Mouse (Mus musculus) MEL (cell line): ENCODE results near the gene Tnfaip8l2. TPM values are rescaled to one million over a fixed set of nuclear protein-coding genes. Genes with fewer than 3 reads are reported as not detected.

Source experiments
- DNase-seq: peaks from one replicate; pipeline ENCODE4 v3.0.0; 2011; ENCODE audit warnings: low read depth, low spot score
- H3K27ac ChIP-seq: 2 replicates; pipeline ENCODE4 v1.5.1; 2012; ENCODE audit warnings: low read depth, mild to moderate bottlenecking, control low read depth, low read length, moderate library complexity; ENCODE audit not compliant: control insufficient read depth
- H3K27me3 ChIP-seq, 2 experiments: fragments of 150-350 bp in 1 of 2; sonication (generic) in 1 of 2; 2 replicates each; pipeline ENCODE4 v1.6.1; 2012; ENCODE audit warnings: low read length in 2 of 2, mild to moderate bottlenecking in 2 of 2, improper control_type of control experiment in 1 of 2, moderate library complexity in 1 of 2; ENCODE audit not compliant: insufficient read depth in 2 of 2, control insufficient read depth in 1 of 2
- H3K36me3 ChIP-seq, 2 experiments: 2 replicates each; pipeline ENCODE4 v1.6.1; 2012 to 2014; ENCODE audit warnings: low read length in 2 of 2, improper control_type of control experiment in 1 of 2, inconsistent platforms in 1 of 2, mild to moderate bottlenecking in 1 of 2; ENCODE audit not compliant: insufficient read depth in 2 of 2, control insufficient read depth in 1 of 2
- H3K4me1 ChIP-seq, 2 experiments: fragments of 150-350 bp in 1 of 2; sonication (generic) in 1 of 2; 2 replicates each; pipeline ENCODE4 v1.6.1; 2012; ENCODE audit warnings: low read length in 2 of 2, improper control_type of control experiment in 1 of 2, mild to moderate bottlenecking in 1 of 2; ENCODE audit not compliant: insufficient read depth in 2 of 2, control insufficient read depth in 1 of 2
- H3K4me3 ChIP-seq, 2 experiments: fragments of 150-350 bp in 1 of 2; sonication (generic) in 1 of 2; 2 replicates each; pipeline ENCODE4 v1.5.1; 2012; ENCODE audit warnings: low read depth in 2 of 2, low read length in 2 of 2, mild to moderate bottlenecking in 2 of 2, moderate library complexity in 2 of 2, control low read depth in 1 of 2, improper control_type of control experiment in 1 of 2; ENCODE audit not compliant: control insufficient read depth in 1 of 2, insufficient read depth in 1 of 2
- H3K79me2 ChIP-seq: 2 replicates; pipeline ENCODE4 v1.6.1; 2012; ENCODE audit warnings: mild to moderate bottlenecking, low read length, moderate library complexity; ENCODE audit not compliant: control insufficient read depth, poor library complexity, insufficient read depth
- H3K9ac ChIP-seq: 2 replicates; pipeline ENCODE4 v1.6.1; 2012; ENCODE audit warnings: low read depth, mild to moderate bottlenecking, control low read depth, low read length, moderate library complexity; ENCODE audit not compliant: control insufficient read depth, poor library complexity, severe bottlenecking
- H3K9me3 ChIP-seq: fragments of 150-350 bp; sonication (generic); replicated peaks from 2 replicates; pipeline ENCODE4 v1.6.1; 2012; ENCODE audit warnings: mild to moderate bottlenecking, low read length, improper control_type of control experiment, moderate library complexity; ENCODE audit not compliant: insufficient read depth
- BHLHE40 ChIP-seq: IDR thresholded peaks from 2 replicates; pipeline ENCODE4 v1.6.1; 2012; ENCODE audit warnings: low read depth, mild to moderate bottlenecking, inconsistent platforms, low read length, improper control_type of control experiment, borderline replicate concordance
- CHD1 ChIP-seq: IDR thresholded peaks from 2 replicates; pipeline ENCODE4 v1.6.1; 2012; ENCODE audit warnings: low read depth, mild to moderate bottlenecking, inconsistent platforms, low read length, improper control_type of control experiment
- CHD2 ChIP-seq: IDR thresholded peaks from 2 replicates; pipeline ENCODE4 v1.6.1; 2011; ENCODE audit warnings: low read length, improper control_type of control experiment
- EP300 ChIP-seq, 2 experiments: IDR thresholded peaks; 2 replicates each; pipeline ENCODE4 v1.6.1; 2011; ENCODE audit warnings: improper control_type of control experiment in 2 of 2, low read length in 2 of 2, low read depth in 1 of 2, mild to moderate bottlenecking in 1 of 2
- GABPA ChIP-seq: IDR thresholded peaks from 2 replicates; pipeline ENCODE4 v1.6.1; 2012; ENCODE audit warnings: low read depth, mild to moderate bottlenecking, inconsistent platforms, low read length, improper control_type of control experiment, moderate library complexity
- KAT2A ChIP-seq: conservative IDR thresholded peaks from 2 replicates; pipeline ENCODE4 v1.6.1; 2012; ENCODE audit warnings: low read depth, low read length, improper control_type of control experiment, inconsistent platforms
- MYB ChIP-seq: IDR thresholded peaks from 2 replicates; pipeline ENCODE4 v1.6.1; 2011; ENCODE audit warnings: mild to moderate bottlenecking, low read depth, low read length, improper control_type of control experiment
- MYC ChIP-seq: IDR thresholded peaks from 2 replicates; pipeline ENCODE4 v1.6.1; 2011; ENCODE audit warnings: low read depth, mild to moderate bottlenecking, low read length, improper control_type of control experiment, moderate library complexity
- NELFE ChIP-seq: IDR thresholded peaks from 2 replicates; pipeline ENCODE4 v1.6.1; 2011; ENCODE audit warnings: low read depth, low read length, improper control_type of control experiment
- NRF1 ChIP-seq: IDR thresholded peaks from 2 replicates; pipeline ENCODE4 v1.6.1; 2014; ENCODE audit warnings: low read depth, mild to moderate bottlenecking, inconsistent platforms, low read length, improper control_type of control experiment, moderate library complexity; ENCODE audit not compliant: poor library complexity, insufficient read depth, severe bottlenecking
- RAD21 ChIP-seq: IDR thresholded peaks from 2 replicates; pipeline ENCODE4 v1.6.1; 2011; ENCODE audit warnings: mild to moderate bottlenecking, low read depth, low read length, improper control_type of control experiment
- SMC3 ChIP-seq: IDR thresholded peaks from 2 replicates; pipeline ENCODE4 v1.6.1; 2011; ENCODE audit warnings: low read depth, low read length, improper control_type of control experiment
- TAL1 ChIP-seq: IDR thresholded peaks from 2 replicates; pipeline ENCODE4 v1.6.1; 2012; ENCODE audit warnings: mild to moderate bottlenecking, inconsistent platforms, low read length, moderate library complexity, mixed read lengths
- USF1 ChIP-seq: IDR thresholded peaks from 2 replicates; pipeline ENCODE4 v1.6.1; 2014; ENCODE audit warnings: low read depth, mild to moderate bottlenecking, inconsistent platforms, low read length, improper control_type of control experiment, moderate library complexity
- ZKSCAN1 ChIP-seq: IDR thresholded peaks from 2 replicates; pipeline ENCODE4 v1.6.1; 2012; ENCODE audit warnings: low read depth, mild to moderate bottlenecking, inconsistent platforms, low read length, improper control_type of control experiment, moderate library complexity
- ZMIZ1 ChIP-seq: IDR thresholded peaks from 2 replicates; pipeline ENCODE4 v1.6.1; 2012; ENCODE audit warnings: low read depth, mild to moderate bottlenecking, inconsistent platforms, low read length, improper control_type of control experiment, moderate library complexity
- ZNF384 ChIP-seq: IDR thresholded peaks from 2 replicates; pipeline ENCODE4 v1.6.1; 2012; ENCODE audit warnings: low read depth, mild to moderate bottlenecking, inconsistent platforms, low read length, improper control_type of control experiment
- polyA plus RNA-seq, 2 experiments: library from polyadenylated mRNA; stranded (reverse) in 1 of 2; unstranded in 1 of 2; fragments of >175 nt in 1 of 2; fragments of >200 nt in 1 of 2; gene quantifications; 2 replicates each; pipeline versions ENCODE4 v1.2.1 to v1.2.4; 2012; ENCODE audit warnings: low replicate concordance in 2 of 2, low read depth in 1 of 2; ENCODE audit not compliant: insufficient read length in 2 of 2, insufficient read depth in 1 of 2, missing spikeins in 1 of 2
- total RNA-seq: library from RNA; depleted of rRNA; stranded (reverse); fragments of 300-350 nt; gene quantifications from 2 replicates; pipeline ENCODE4 v1.2.3, GENCODE M21; 2012

The Tnfaip8l2 gene
- total and polyA plus RNA-seq, 3 experiments: 3.1 to 5.8 TPM; not detected in 1

- DNase-seq: no peak
Measured at GRCm38 (mm10) chr3:95173256-95173949, 31.2 kb upstream of the Tnfaip8l2 start.

DNA sequence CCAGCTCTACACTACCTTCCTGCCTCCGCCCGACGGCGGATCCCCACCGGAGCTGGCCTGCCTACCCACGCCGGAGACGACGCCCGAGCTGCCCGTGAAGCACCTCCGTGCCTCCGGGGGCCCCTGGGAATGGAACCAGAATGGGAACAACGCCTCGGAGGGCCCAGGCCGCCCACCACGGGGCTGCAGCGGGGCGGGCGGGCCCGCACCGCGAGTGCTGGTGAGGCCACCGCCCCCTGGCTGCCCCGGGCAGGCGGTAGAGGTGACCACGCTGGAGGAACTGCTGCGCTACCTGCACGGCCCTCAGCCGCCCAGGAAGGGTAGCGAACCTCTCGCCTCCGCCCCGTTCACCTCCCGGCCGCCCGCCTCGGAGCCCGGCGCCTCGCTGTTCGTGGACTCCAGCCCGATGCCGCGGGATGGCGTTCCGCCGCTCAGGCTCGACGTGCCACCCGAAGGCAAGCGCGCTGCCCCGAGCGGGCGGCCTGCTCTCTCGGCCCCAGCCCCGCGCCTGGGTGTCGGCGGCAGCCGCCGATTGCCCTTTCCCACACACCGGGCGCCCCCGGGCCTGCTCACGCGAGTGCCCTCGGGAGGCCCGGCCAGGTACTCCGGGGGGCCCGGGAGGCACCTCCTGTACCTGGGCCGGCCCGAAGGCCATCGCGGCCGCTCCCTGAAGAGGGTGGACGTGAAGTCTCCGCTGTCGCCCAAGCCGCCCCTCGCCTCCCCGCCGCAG is 30.5 kb upstream of the Tnfaip8l2 start:
- Histone ChIP-seq H3K27ac (no peak overlapping the region), H3K9me3 (no peaks in the 10 kb centered on the region), H3K4me3 (no peak overlapping the region), H3K4me1 (no peaks in the 10 kb centered on the region), H3K79me2 (no peaks in the 10 kb centered on the region), H3K27me3 (no peaks in the 10 kb centered on the region), H3K9ac (no peak overlapping the region), H3K36me3 (no peaks in the 10 kb centered on the region)
- no peak for DNase-seq
- TF ChIP-seq GABPA: no peak
- TF ChIP-seq ZMIZ1: no peak
- TF ChIP-seq NELFE: no peak
- TF ChIP-seq MYB: no peak

More at GRCm38 (mm10) chr3:95173256-95173949, 31.2 kb upstream of the Tnfaip8l2 start:
- no peak overlapping the region for H3K27ac ChIP-seq
- H3K9ac ChIP-seq: no peak overlapping the region
- no peak for TF ChIP-seq MYB
- TF ChIP-seq MYC: no peak
- no peaks in the 10 kb centered on the region for H3K36me3 ChIP-seq
- H3K4me1 ChIP-seq: no peaks in the 10 kb centered on the region
- no peaks in the 10 kb centered on the region for H3K79me2 ChIP-seq
- H3K4me3 ChIP-seq: no peak overlapping the region
- H3K27me3 ChIP-seq: no peaks in the 10 kb centered on the region
- no peaks in the 10 kb centered on the region for H3K9me3 ChIP-seq

DNA sequence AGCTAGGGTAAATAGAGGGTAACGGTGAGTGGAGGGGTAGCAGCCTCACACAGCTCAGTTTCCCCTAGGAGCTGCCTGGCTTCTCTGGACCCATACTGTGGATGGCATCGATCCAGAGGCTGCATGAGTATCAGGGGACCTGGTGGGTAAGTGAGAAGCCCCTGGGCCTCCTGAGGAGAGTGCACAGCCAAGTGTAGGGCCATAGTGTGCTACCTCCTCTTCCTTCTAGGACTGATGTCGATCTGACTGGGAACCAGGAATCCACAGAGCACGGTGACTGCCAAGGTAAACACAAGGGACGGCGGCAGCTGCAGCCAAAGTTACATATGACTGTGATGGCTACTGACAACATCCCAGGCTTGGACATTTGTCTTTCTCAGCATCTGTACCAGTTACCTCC is 28.9 kb upstream of the Tnfaip8l2 start:
- no peak overlapping the region for H3K4me3 ChIP-seq
- H3K27ac ChIP-seq: no peak overlapping the region
- no peaks in the 10 kb centered on the region for H3K9me3 ChIP-seq
- no peak for TF ChIP-seq USF1
- no peak for TF ChIP-seq ZMIZ1
- no peak for TF ChIP-seq KAT2A
- TF ChIP-seq CHD2: no peak
- TF ChIP-seq EP300 (IDR thresholded peaks at IDR 0.05; ENCODE audit: low read depth in 1 of 2, low read length in 2 of 2): no peak
- no peak for TF ChIP-seq RAD21
- no peak for TF ChIP-seq GABPA
- TF ChIP-seq SMC3: no peak
- no peak for TF ChIP-seq CHD1
- TF ChIP-seq ZKSCAN1: no peak
- TF ChIP-seq ZNF384: no peak
- no peak for TF ChIP-seq TAL1
- TF ChIP-seq BHLHE40: no peak
- TF ChIP-seq NRF1: no peak
- no peaks in the 10 kb centered on the region for H3K4me1 ChIP-seq
- no peaks in the 10 kb centered on the region for H3K27me3 ChIP-seq
- H3K79me2 ChIP-seq: no peaks in the 10 kb centered on the region
- no peaks in the 10 kb centered on the region for H3K36me3 ChIP-seq
- no peak overlapping the region for H3K9ac ChIP-seq
- no peak for DNase-seq
